Mouse (Mus musculus): ENCODE results near the gene Nanog.

DNA sequence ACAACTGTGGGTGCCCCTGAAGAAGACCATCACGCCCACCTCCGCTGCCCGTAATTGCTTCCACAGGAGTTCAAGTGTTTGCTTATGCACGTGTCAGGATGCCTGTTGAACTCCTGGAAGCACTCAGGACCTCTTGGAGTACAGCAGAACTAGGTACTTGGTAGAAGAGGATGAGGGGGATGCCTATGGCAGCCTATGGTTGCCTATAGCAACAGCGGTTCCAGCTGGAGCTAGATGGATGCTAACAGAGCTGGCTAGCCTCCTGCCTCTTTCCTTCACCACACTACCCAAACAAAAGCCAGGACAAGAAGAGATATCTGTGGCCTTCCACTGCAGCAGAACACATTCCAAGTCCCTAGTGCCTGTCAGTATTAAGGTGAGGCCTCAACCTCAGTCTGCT, 39.6 kb upstream of the Nanog start:
- no peak for TF ChIP-seq CTCF (IDR thresholded peaks at IDR 0.05; ENCODE audit: extremely low read depth, insufficient read depth, low read length)
- no peak for TF ChIP-seq POLR2A (IDR thresholded peaks at IDR 0.05; ENCODE audit: extremely low read depth, insufficient read depth, low read length)
